Mouse (Mus musculus) heart, embryonic 14.5 days (tissue): ENCODE measurements around the gene Olfr1394. TPM values are rescaled to one million over a fixed set of nuclear protein-coding genes. Genes with fewer than 3 reads are reported as not detected.
"Not testable (repeated sequence)": the region's sequence is repeated elsewhere in the genome, so short reads cannot be mapped to it uniquely, and the experiment has no call there.

Experiments
- ATAC-seq: fragments of 200-750 bp; cut with Nextera tagmentation; 2 replicates; pipeline ENCODE4 v1.8.0; 2017; ENCODE audit warnings: low read depth, moderate TSS enrichment; ENCODE audit not compliant: insufficient number of reproducible peaks, insufficient read depth, low FRiP score
- H3K27ac ChIP-seq, 2 experiments: fragments of 200-500 bp in 1 of 2; fragments of 300-500 bp in 1 of 2; sonication (generic) in 1 of 2; replicated peaks in 1 of 2; 2 replicates each; pipeline ENCODE4 v1.5.1; 2012 to 2014; ENCODE audit warnings: low read depth in 2 of 2, low read length in 2 of 2, control low read depth in 1 of 2, mild to moderate bottlenecking in 1 of 2, mixed read lengths in 1 of 2; ENCODE audit not compliant: control insufficient read depth in 1 of 2, insufficient read depth in 1 of 2
- H3K27me3 ChIP-seq: fragments of 300-500 bp; sonication (generic); 2 replicates; pipeline ENCODE4 v1.6.1; 2014; ENCODE audit warnings: mild to moderate bottlenecking, low read length, control low read depth; ENCODE audit not compliant: control insufficient read depth, insufficient read depth
- H3K36me3 ChIP-seq: fragments of 300-500 bp; sonication (generic); 2 replicates; pipeline ENCODE4 v1.6.1; 2014; ENCODE audit warnings: mild to moderate bottlenecking, control low read depth, low read length, mixed read lengths; ENCODE audit not compliant: control insufficient read depth, insufficient read depth
- H3K4me1 ChIP-seq, 2 experiments: fragments of 200-500 bp in 1 of 2; fragments of 300-500 bp in 1 of 2; sonication (generic) in 1 of 2; 2 replicates each; pipeline ENCODE4 v1.6.1; 2012 to 2014; ENCODE audit warnings: low read length in 2 of 2, control low read depth in 1 of 2, mixed read lengths in 1 of 2; ENCODE audit not compliant: control insufficient read depth in 2 of 2, insufficient read depth in 2 of 2
- H3K4me2 ChIP-seq: fragments of 300-500 bp; sonication (generic); 2 replicates; pipeline ENCODE4 v1.6.1; 2014; ENCODE audit warnings: mild to moderate bottlenecking, low read length
- H3K4me3 ChIP-seq, 2 experiments: fragments of 200-500 bp in 1 of 2; fragments of 300-500 bp in 1 of 2; sonication (generic) in 1 of 2; 2 replicates each; pipeline ENCODE4 v1.5.1; 2012 to 2014; ENCODE audit warnings: low read length in 2 of 2, mild to moderate bottlenecking in 2 of 2, control low read depth in 1 of 2, low read depth in 1 of 2, moderate library complexity in 1 of 2; ENCODE audit not compliant: control insufficient read depth in 1 of 2, insufficient read depth in 1 of 2
- H3K9ac ChIP-seq: fragments of 300-500 bp; sonication (generic); 2 replicates; pipeline ENCODE4 v1.6.1; 2014; ENCODE audit warnings: mild to moderate bottlenecking, low read length
- H3K9me3 ChIP-seq: fragments of 300-500 bp; sonication (generic); 2 replicates; pipeline ENCODE4 v1.6.1; 2016; ENCODE audit warnings: low read length, control low read depth; ENCODE audit not compliant: control insufficient read depth
- WGBS: fragments of 180-500 bp; shearing (Covaris S2); extraction: QIAGEN DNeasy Blood & Tissue Kit; methylation state at CpG from one replicate; pipeline ENCODE4 v1.1.7; 2014; 5-methylcytosine and 5-hydroxymethylcytosine counted together
- polyA plus RNA-seq: library from polyadenylated mRNA; unstranded; fragments of >200 nt; fragmentation: Nextera tagmentation; extraction: Ambion mirVana; gene quantifications from 2 replicates; pipeline ENCODE4 v1.2.1, GENCODE M21; 2014

The Olfr1394 gene
- polyA plus RNA-seq, 1 experiment from 2014 or later = not detected

DNA sequence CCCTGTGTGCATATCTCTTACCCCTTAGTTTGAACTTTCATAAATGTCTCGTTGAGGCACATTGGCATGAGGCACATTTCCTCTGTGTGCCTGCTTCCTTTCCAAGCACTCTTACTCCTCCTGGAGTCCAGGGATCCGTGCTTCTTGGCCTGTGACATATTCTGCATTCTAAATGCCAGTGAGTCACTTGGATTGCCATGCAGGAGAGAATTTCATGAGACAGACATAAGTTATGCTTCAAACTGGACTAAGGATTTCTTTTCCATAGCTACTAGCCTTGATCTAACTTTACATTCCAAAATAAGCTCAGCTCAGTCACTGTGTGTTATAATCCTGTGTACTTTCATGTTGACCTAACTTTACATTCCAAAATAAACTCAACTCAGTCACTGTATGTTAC is 36.9 kb downstream of the Olfr1394 start:
- no peak overlapping the region for H3K4me3 ChIP-seq
- no peaks in the 10 kb centered on the region for H3K36me3 ChIP-seq
- no peaks in the 10 kb centered on the region for H3K9me3 ChIP-seq
- H3K4me2 ChIP-seq = no peak overlapping the region
- no peak for ATAC-seq
- H3K27me3 ChIP-seq = no peaks in the 10 kb centered on the region
- no peaks in the 10 kb centered on the region for H3K4me1 ChIP-seq
- no peak overlapping the region for H3K9ac ChIP-seq
- WGBS = 36% methylated on average over 2 of the region's 2 CpGs
- H3K27ac ChIP-seq = no peak overlapping the region

- not testable (repeated sequence) for H3K9me3 ChIP-seq, H3K4me1 ChIP-seq, H3K9ac ChIP-seq, H3K27ac ChIP-seq, ATAC-seq, H3K27me3 ChIP-seq, H3K4me3 ChIP-seq, H3K4me2 ChIP-seq, H3K36me3 ChIP-seq
- 96% methylated on average over 9 of the region's 9 CpGs for WGBS
Measured at GRCm38 (mm10) chr11:49194771-49195170, 40.6 kb downstream of the Olfr1394 start.

GRCm38 (mm10) chr11:49195819-49196322 is 41.7 kb downstream of the Olfr1394 start:
- H3K9me3 ChIP-seq = no peaks in the 10 kb centered on the region
- WGBS = 74% methylated on average over 7 of the region's 7 CpGs
- H3K27me3 ChIP-seq = no peaks in the 10 kb centered on the region
- peak overlapping the region; percentile 1 to 10; a peak in 1 of 4 replicates for H3K27ac ChIP-seq
- no peaks in the 10 kb centered on the region for H3K36me3 ChIP-seq
- no peak overlapping the region for H3K9ac ChIP-seq
- no peak for ATAC-seq
- H3K4me2 ChIP-seq = no peak overlapping the region
- H3K4me1 ChIP-seq = no peaks in the 10 kb centered on the region
- H3K4me3 ChIP-seq = no peak overlapping the region

DNA sequence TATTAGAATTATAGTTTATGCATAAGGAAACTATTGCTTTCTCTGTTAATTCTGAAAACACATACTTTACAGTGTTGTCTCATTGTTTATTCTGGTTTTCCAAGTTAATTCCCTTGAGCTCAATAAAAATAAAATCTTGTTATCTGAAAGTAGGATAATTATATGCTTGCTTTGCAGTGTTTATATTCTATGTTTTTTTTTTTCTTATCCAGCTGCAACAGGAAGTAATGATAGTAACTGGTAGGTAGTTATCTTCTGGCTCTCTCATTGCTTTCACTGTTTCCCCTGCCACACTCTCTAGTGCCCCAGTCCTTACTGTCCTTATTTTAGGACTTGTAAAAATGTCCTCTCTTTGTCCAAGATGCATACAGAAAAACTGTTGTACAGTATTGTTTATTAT is 46.5 kb downstream of the Olfr1394 start:
- no peak overlapping the region for H3K4me2 ChIP-seq
- peaks cover 2 to 11% of the 10 kb centered on the region in 2 experiments; a peak in 3 of 4 replicates for H3K4me1 ChIP-seq
- ATAC-seq = no peak

DNA sequence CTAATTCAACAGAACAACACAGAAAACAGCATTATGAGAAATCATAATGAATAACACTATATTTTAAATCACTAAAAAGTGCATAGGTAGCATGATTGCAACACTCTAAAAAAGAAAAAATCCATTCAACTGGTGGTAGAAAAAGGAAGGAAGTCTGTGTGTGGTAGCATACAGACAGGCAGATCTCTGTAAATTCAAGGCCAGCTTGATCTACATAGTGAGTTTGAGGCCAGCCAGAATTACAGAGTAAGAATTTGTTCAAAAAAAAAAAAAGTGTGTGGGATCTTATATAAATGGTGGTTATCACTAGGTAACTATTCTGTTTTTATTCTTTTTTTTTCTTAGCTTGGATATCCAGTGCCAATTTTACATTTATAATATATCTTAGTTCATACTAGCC is 47.0 kb downstream of the Olfr1394 start:
- Histone ChIP-seq H3K36me3 (0 out of 2 replicates have a peak, but pooled peaks cover under 1% of the 10 kb centered on the region), H3K4me3 (no peak overlapping the region), H3K9me3 (no peaks in the 10 kb centered on the region), H3K27ac (no peak overlapping the region), H3K4me1 (peaks cover 2 to 11% of the 10 kb centered on the region in 2 experiments; a peak in 3 of 4 replicates), H3K4me2 (no peak overlapping the region), H3K27me3 (no peaks in the 10 kb centered on the region), H3K9ac (no peak overlapping the region)
- no peak for ATAC-seq

More for the DNA sequence above, 46.5 kb downstream of the Olfr1394 start:
- Histone ChIP-seq H3K4me3 (no peak overlapping the region), H3K27ac (no peak overlapping the region), H3K9me3 (no peaks in the 10 kb centered on the region), H3K9ac (no peak overlapping the region), H3K27me3 (no peaks in the 10 kb centered on the region), H3K36me3 (no peaks in the 10 kb centered on the region)

DNA sequence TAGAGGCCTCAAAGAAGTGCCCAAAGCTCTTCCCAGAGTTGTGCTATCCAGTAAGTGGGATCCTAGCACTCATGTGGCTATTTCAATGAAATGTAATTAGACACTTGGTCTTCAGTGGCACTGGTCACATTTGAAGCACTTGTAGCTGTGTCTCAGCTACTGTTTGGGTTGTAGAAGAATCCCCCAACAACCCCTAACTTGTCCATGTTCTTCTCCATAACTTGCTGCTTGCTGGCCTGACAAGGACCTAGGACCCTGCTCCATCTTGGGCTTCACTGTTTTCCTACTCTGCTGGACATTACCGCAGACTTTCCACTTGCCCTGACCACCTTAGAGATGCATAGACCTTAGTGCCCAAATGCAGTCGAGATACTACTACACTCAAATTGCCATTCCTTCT is 47.9 kb downstream of the Olfr1394 start:
- Histone ChIP-seq H3K9me3 (no peaks in the 10 kb centered on the region), H3K4me3 (peak overlapping the region; percentile 84 to 98; a peak in 3 of 4 replicates), H3K4me2 (peak overlapping the region; percentile 93), H3K27ac (peak overlapping the region; percentile 99 to 100), H3K9ac (peak overlapping the region; percentile 98), H3K36me3 (peaks cover 8% of the 10 kb centered on the region), H3K27me3 (no peaks in the 10 kb centered on the region), H3K4me1 (peaks cover 2 to 11% of the 10 kb centered on the region in 2 experiments; a peak in 3 of 4 replicates)
- no peak for ATAC-seq
- WGBS = 43% methylated on average over 2 of the region's 2 CpGs

GRCm38 (mm10) chr11:49202523-49203061 is 48.4 kb downstream of the Olfr1394 start:
- ATAC-seq = no peak
- peak overlapping the region; percentile 93 for H3K4me2 ChIP-seq
- H3K27me3 ChIP-seq = no peaks in the 10 kb centered on the region
- H3K27ac ChIP-seq = peak overlapping the region; percentile 99 to 100
- peak overlapping the region; percentile 84 to 98 for H3K4me3 ChIP-seq
- H3K9ac ChIP-seq = peak overlapping the region; percentile 98
- H3K36me3 ChIP-seq = peaks cover 12% of the 10 kb centered on the region
- H3K4me1 ChIP-seq = peaks cover 2 to 14% of the 10 kb centered on the region in 2 experiments; a peak in 3 of 4 replicates
- 2% methylated on average over 10 of the region's 10 CpGs for WGBS
- no peaks in the 10 kb centered on the region for H3K9me3 ChIP-seq
